Mouse (Mus musculus) liver, embryonic 14.5 days (tissue): ENCODE results near the gene Cfap58. TPM values are rescaled to one million over a fixed set of nuclear protein-coding genes. Genes with fewer than 3 reads are reported as not detected.

Experiments
- ATAC-seq: fragments of 200-750 bp; cut with Nextera tagmentation; 2 replicates; pipeline ENCODE4 v1.8.0; 2017; ENCODE audit warnings: moderate number of reproducible peaks, mild to moderate bottlenecking, moderate library complexity; ENCODE audit not compliant: insufficient read depth
- DNase-seq, 3 experiments: peaks; one replicate each; pipeline ENCODE4 v3.0.0-alpha.2; 2012 to 2013; ENCODE audit warnings: low read depth in 3 of 3, low spot score in 3 of 3
- H3K27ac ChIP-seq: fragments of 300-500 bp; sonication (generic); 2 replicates; pipeline ENCODE4 v1.5.1; 2014; ENCODE audit warnings: moderate library complexity, mild to moderate bottlenecking, control low read depth, inconsistent platforms
- H3K27me3 ChIP-seq: fragments of 300-500 bp; sonication (generic); 2 replicates; pipeline ENCODE4 v1.6.1; 2014; ENCODE audit warnings: mild to moderate bottlenecking, low read length, moderate library complexity; ENCODE audit not compliant: control insufficient read depth, insufficient read depth
- H3K36me3 ChIP-seq: fragments of 300-500 bp; sonication (generic); replicated peaks from 2 replicates; pipeline ENCODE4 v1.6.1; 2014; ENCODE audit warnings: low read depth; ENCODE audit not compliant: control insufficient read depth, insufficient read depth
- H3K4me1 ChIP-seq, 2 experiments: fragments of 200-500 bp in 1 of 2; fragments of 300-500 bp in 1 of 2; sonication (generic) in 1 of 2; replicated peaks; 2 replicates each; pipeline ENCODE4 v1.6.1; 2012 to 2014; ENCODE audit warnings: antibody characterized with exemption in 1 of 2, inconsistent platforms in 1 of 2, low read length in 1 of 2; ENCODE audit not compliant: control insufficient read depth in 2 of 2, insufficient read depth in 2 of 2
- H3K4me2 ChIP-seq: fragments of 300-500 bp; sonication (generic); 2 replicates; pipeline ENCODE4 v1.6.1; 2014; ENCODE audit warnings: low read depth, mild to moderate bottlenecking, control low read depth, moderate library complexity
- H3K4me3 ChIP-seq, 2 experiments: fragments of 200-500 bp in 1 of 2; fragments of 300-500 bp in 1 of 2; sonication (generic) in 1 of 2; 2 replicates each; pipeline ENCODE4 v1.5.1; 2012 to 2014; ENCODE audit warnings: low read depth in 2 of 2, low read length in 2 of 2, mild to moderate bottlenecking in 2 of 2, control low read depth in 1 of 2, inconsistent platforms in 1 of 2, moderate library complexity in 1 of 2; ENCODE audit not compliant: insufficient read depth in 1 of 2
- H3K9ac ChIP-seq: fragments of 300-500 bp; sonication (generic); replicated peaks from 2 replicates; pipeline ENCODE4 v1.6.1; 2014; ENCODE audit warnings: mild to moderate bottlenecking, control low read depth, moderate library complexity
- H3K9me3 ChIP-seq: fragments of 300-500 bp; sonication (generic); 2 replicates; pipeline ENCODE4 v1.6.1; 2016; ENCODE audit warnings: low read length, mixed read lengths; ENCODE audit not compliant: control insufficient read depth
- CTCF ChIP-seq: IDR thresholded peaks from 2 replicates; pipeline ENCODE4 v1.5.1; 2016; ENCODE audit warnings: antibody characterized with exemption, low read depth, control low read depth
- EP300 ChIP-seq: IDR thresholded peaks from 2 replicates; pipeline ENCODE4 v1.6.1; 2016; ENCODE audit warnings: antibody characterized with exemption, low read depth
- WGBS: fragments of 180-500 bp; shearing (Covaris S2); extraction: QIAGEN DNeasy Blood & Tissue Kit; methylation state at CpG from one replicate; pipeline ENCODE4 v1.1.7; 2014; ENCODE audit not compliant: insufficient replicate concordance; 5-methylcytosine and 5-hydroxymethylcytosine counted together
- polyA plus RNA-seq, 2 experiments: library from polyadenylated mRNA; depleted of rRNA in 1 of 2; stranded (reverse) in 1 of 2; unstranded in 1 of 2; fragments of >200 nt; fragmentation: Nextera tagmentation in 1 of 2; extraction: Ambion mirVana in 1 of 2; gene quantifications; 2 replicates each; pipeline versions ENCODE4 v1.2.1 to v1.2.3; 2012 to 2014

Gene Cfap58
- polyA plus RNA-seq, 2 experiments, result not detected

GRCm38 (mm10) chr19:48039554-48039953 is 102.1 kb downstream of the Cfap58 start:
- no peaks in the 10 kb centered on the region for H3K36me3 ChIP-seq
- no peaks in the 10 kb centered on the region for H3K27me3 ChIP-seq
- no peak overlapping the region for H3K27ac ChIP-seq
- H3K4me3 ChIP-seq, result no peak overlapping the region
- no peak overlapping the region for H3K4me2 ChIP-seq
- TF ChIP-seq CTCF (no peak), EP300 (no peak)
- WGBS, result 66% methylated on average over 8 of the region's 8 CpGs
- no peak for ATAC-seq
- no peaks in the 10 kb centered on the region for H3K4me1 ChIP-seq
- H3K9me3 ChIP-seq, result no peaks in the 10 kb centered on the region
- H3K9ac ChIP-seq, result no peak overlapping the region
- no peak for DNase-seq

- Histone ChIP-seq H3K4me2 (no peak overlapping the region), H3K27me3 (no peaks in the 10 kb centered on the region), H3K4me3 (no peak overlapping the region), H3K36me3 (no peaks in the 10 kb centered on the region), H3K4me1 (no peaks in the 10 kb centered on the region), H3K9me3 (no peaks in the 10 kb centered on the region), H3K9ac (no peak overlapping the region), H3K27ac (no peak overlapping the region)
- DNase-seq (no peak), ATAC-seq (no peak)
- WGBS, result 64% methylated on average over 7 of the region's 7 CpGs
- TF ChIP-seq CTCF (no peak), EP300 (no peak)
Measured at GRCm38 (mm10) chr19:48047315-48047714, 109.8 kb downstream of the Cfap58 start.

DNA sequence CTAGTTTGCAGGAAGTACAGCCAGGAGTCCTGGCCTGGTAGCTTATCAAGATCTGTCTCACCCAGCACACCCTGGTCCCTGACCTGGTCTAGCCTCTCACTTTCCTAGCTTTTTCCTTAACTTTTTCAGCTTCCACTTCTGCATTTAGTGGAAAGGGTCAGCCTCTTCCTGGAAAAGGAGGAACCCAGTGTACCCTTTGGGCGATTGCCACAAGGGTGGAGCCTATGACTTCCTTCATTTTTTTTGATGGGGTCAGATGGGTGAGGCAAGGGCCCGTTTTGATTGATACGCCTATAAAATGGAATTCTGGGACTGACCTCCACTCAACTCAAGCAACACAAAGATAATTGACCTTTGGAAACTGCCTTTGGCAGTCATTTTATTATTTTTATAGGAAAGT is 111.9 kb downstream of the Cfap58 start:
- ATAC-seq, result no peak
- Histone ChIP-seq H3K9me3 (no peaks in the 10 kb centered on the region), H3K9ac (no peak overlapping the region), H3K27ac (no peak overlapping the region), H3K36me3 (no peaks in the 10 kb centered on the region), H3K4me2 (no peak overlapping the region), H3K4me1 (no peaks in the 10 kb centered on the region), H3K27me3 (no peaks in the 10 kb centered on the region), H3K4me3 (no peak overlapping the region)
- WGBS, result 37% methylated on average over 3 of the region's 3 CpGs
- no peak for DNase-seq
- no peak for TF ChIP-seq CTCF

GRCm38 (mm10) chr19:48063289-48063688 is 125.8 kb downstream of the Cfap58 start:
- H3K9me3 ChIP-seq, result no peaks in the 10 kb centered on the region

GRCm38 (mm10) chr19:48079718-48080117 is 142.2 kb downstream of the Cfap58 start:
- Histone ChIP-seq H3K27ac (no peak overlapping the region), H3K4me3 (no peak overlapping the region), H3K27me3 (no peaks in the 10 kb centered on the region), H3K4me1 (no peaks in the 10 kb centered on the region), H3K36me3 (no peaks in the 10 kb centered on the region), H3K9ac (no peak overlapping the region), H3K4me2 (no peak overlapping the region), H3K9me3 (no peaks in the 10 kb centered on the region)
- no peak for TF ChIP-seq CTCF
- TF ChIP-seq EP300, result no peak
- WGBS, result 54% methylated on average over 3 of the region's 3 CpGs
- DNase-seq (no peak), ATAC-seq (no peak)

More at GRCm38 (mm10) chr19:48063289-48063688, 125.8 kb downstream of the Cfap58 start:
- TF ChIP-seq CTCF, result no peak
- no peak for TF ChIP-seq EP300
- Histone ChIP-seq H3K9ac (no peak overlapping the region), H3K4me2 (no peak overlapping the region), H3K4me3 (no peak overlapping the region), H3K36me3 (no peaks in the 10 kb centered on the region), H3K27ac (no peak overlapping the region), H3K4me1 (no peaks in the 10 kb centered on the region), H3K27me3 (no peaks in the 10 kb centered on the region)
- 14% methylated on average over 2 of the region's 2 CpGs for WGBS
- ATAC-seq, result no peak
- DNase-seq, result no peak
